In genomic region chr11:100394353-100395074, GRCm38 (mm10) we compare ENCODE assay signal across 8 mouse cellular contexts. TPM values are rescaled to one million over a fixed set of nuclear protein-coding genes. Genes with fewer than 3 reads are reported as not detected.
DNase-seq lines count a peak whose midpoint lies in the region; ATAC-seq and TF ChIP-seq lines count a peak whose summit lies in the region.

No protein-coding gene starts in this region.

- H3K4me2 ChIP-seq in heart, embryonic 14.5 days (ENCODE audit: low read length), result peak overlapping the region; percentile 85
- H3K4me2 ChIP-seq in neural tube, embryonic 12.5 days (replicated peaks), result peak overlapping the region; percentile 67
- peak overlapping the region; percentile 82 for H3K4me2 ChIP-seq in stomach, postnatal 0 days (replicated peaks; ENCODE audit: low read depth)

- peak overlapping the region; percentile 93 for H3K9ac ChIP-seq in heart, embryonic 14.5 days (ENCODE audit: low read length)
- no peak overlapping the region for H3K9ac ChIP-seq in neural tube, embryonic 12.5 days
- H3K9ac ChIP-seq in stomach, postnatal 0 days (ENCODE audit: low read length), result peak overlapping the region; percentile 55

- no peak for DNase-seq in heart, postnatal 36 days
- DNase-seq in neural tube, embryonic 10.5 days (ENCODE audit: extremely low spot score, low spot score), result no peak
- no peak for DNase-seq in limb, embryonic 10.5 days (ENCODE audit: low spot score)
- no peak for DNase-seq in stomach, postnatal 0 days (ENCODE audit: low spot score)
- no peak for DNase-seq in testis, postnatal 10 days (ENCODE audit: low spot score)
- no peak for DNase-seq in urinary bladder, adult 2 months (ENCODE audit: low spot score)

- H3K27ac ChIP-seq in heart, embryonic 14.5 days (replicated peaks in 1 of 2; ENCODE audit: control insufficient read depth in 1 of 2, insufficient read depth in 1 of 2, low read depth in 2 of 2, low read length in 2 of 2), result peak overlapping the region; percentile 79 to 91
- H3K27ac ChIP-seq in neural tube, embryonic 12.5 days, result no peak overlapping the region
- H3K27ac ChIP-seq in limb, embryonic 10.5 days, result no peak overlapping the region
- H3K27ac ChIP-seq in stomach, postnatal 0 days (replicated peaks), result peak overlapping the region; percentile 98

- no peak for TF ChIP-seq CTCF in stomach, postnatal 0 days (IDR thresholded peaks at IDR 0.05; ENCODE audit: low read depth)

- intact Hi-C loops in heart, postnatal 36 days (cut with DNase I), result loop anchor here (10.0 kb wide), 1 partner anchor 570 kb away; no protein-coding TSS in a partner anchor

- H3K9me3 ChIP-seq in heart, embryonic 14.5 days (ENCODE audit: control insufficient read depth, low read length), result no peaks in the 10 kb centered on the region
- H3K9me3 ChIP-seq in neural tube, embryonic 12.5 days, result no peaks in the 10 kb centered on the region
- H3K9me3 ChIP-seq in limb, embryonic 10.5 days (replicated peaks), result no peaks in the 10 kb centered on the region
- no peaks in the 10 kb centered on the region for H3K9me3 ChIP-seq in stomach, postnatal 0 days (ENCODE audit: control insufficient read depth, low read length)

- H3K27me3 ChIP-seq in heart, embryonic 14.5 days (ENCODE audit: control insufficient read depth, insufficient read depth, low read length), result no peaks in the 10 kb centered on the region
- peaks cover 25% of the 10 kb centered on the region for H3K27me3 ChIP-seq in neural tube, embryonic 12.5 days (replicated peaks)
- peaks cover 22% of the 10 kb centered on the region for H3K27me3 ChIP-seq in limb, embryonic 10.5 days (ENCODE audit: low read depth, poor library complexity, severe bottlenecking)
- H3K27me3 ChIP-seq in stomach, postnatal 0 days (ENCODE audit: control insufficient read depth, insufficient read depth, low read length), result no peaks in the 10 kb centered on the region

- peaks cover 18% of the 10 kb centered on the region; the same call in 1 of the 2 replicates for H3K36me3 ChIP-seq in heart, embryonic 14.5 days (ENCODE audit: control insufficient read depth, insufficient read depth, low read length)
- H3K36me3 ChIP-seq in neural tube, embryonic 12.5 days, result no peaks in the 10 kb centered on the region
- H3K36me3 ChIP-seq in limb, embryonic 10.5 days, result no peaks in the 10 kb centered on the region
- no peaks in the 10 kb centered on the region; the same call in 1 of the 2 replicates for H3K36me3 ChIP-seq in stomach, postnatal 0 days (ENCODE audit: control insufficient read depth, insufficient read depth, low read length)

- H3K4me1 ChIP-seq in heart, embryonic 14.5 days (ENCODE audit: control insufficient read depth in 2 of 2, insufficient read depth in 2 of 2, low read length in 2 of 2), result peaks cover 60 to 75% of the 10 kb centered on the region in 2 experiments
- peaks cover 38% of the 10 kb centered on the region for H3K4me1 ChIP-seq in neural tube, embryonic 12.5 days
- H3K4me1 ChIP-seq in limb, embryonic 10.5 days, result peaks cover 45% of the 10 kb centered on the region
- peaks cover 30% of the 10 kb centered on the region for H3K4me1 ChIP-seq in stomach, postnatal 0 days (replicated peaks; ENCODE audit: control insufficient read depth, insufficient read depth)

- ATAC-seq in heart, embryonic 14.5 days (ENCODE audit: insufficient number of reproducible peaks, insufficient read depth, low FRiP score, low read depth), result no peak
- no peak for ATAC-seq in neural tube, embryonic 12.5 days (ENCODE audit: low FRiP score, low read depth)
- ATAC-seq in stomach, postnatal 0 days (ENCODE audit: low FRiP score, low TSS enrichment), result no peak

- TF ChIP-seq EP300 in stomach, postnatal 0 days (optimal IDR thresholded peaks at IDR 0.05), result no peak

- peak overlapping the region in 1 of 2 experiments; percentile 88; a peak in 2 of 4 replicates for H3K4me3 ChIP-seq in heart, embryonic 14.5 days (ENCODE audit: control insufficient read depth in 1 of 2, insufficient read depth in 1 of 2, low read depth in 1 of 2, low read length in 2 of 2)
- no peak overlapping the region for H3K4me3 ChIP-seq in neural tube, embryonic 12.5 days
- H3K4me3 ChIP-seq in limb, embryonic 10.5 days, result peak overlapping the region; percentile 70; the same call in 1 of the 2 replicates
- H3K4me3 ChIP-seq in stomach, postnatal 0 days (ENCODE audit: low read depth, low read length), result peak overlapping the region; percentile 93

- WGBS in heart, embryonic 14.5 days, result 64% methylated on average over 5 of the region's 5 CpGs
- 61% methylated on average over 5 of the region's 5 CpGs for WGBS in neural tube, embryonic 12.5 days
- WGBS in limb, embryonic 10.5 days, result 64% methylated on average over 5 of the region's 5 CpGs
- 49% methylated on average over 5 of the region's 5 CpGs for WGBS in stomach, postnatal 0 days

RNA-seq across cellular contexts. Expression of gene Jup, which starts 3.0 kb away (rescaled TPM):
- polyA plus RNA-seq in heart, embryonic 14.5 days (2014; fragmentation: Nextera tagmentation; extraction: Ambion mirVana), result 117 and 118 TPM in 2 replicates
- total RNA-seq in heart, postnatal 36 days (2021), result 100 to 1,000 TPM; 252 to 272 TPM
- polyA plus RNA-seq in neural tube, embryonic 12.5 days (2016; fragmentation: Nextera tagmentation; extraction: Ambion mirVana), result 71.5 and 81.0 TPM in 2 replicates
- polyA plus RNA-seq in limb, embryonic 10.5 days (2016; fragmentation: Nextera tagmentation; extraction: Ambion mirVana), result 35.6 and 41.8 TPM in 2 replicates
- 234 and 259 TPM in 2 replicates for polyA plus RNA-seq in stomach, postnatal 0 days (2015; fragmentation: Nextera tagmentation; extraction: Ambion mirVana)
- polyA plus RNA-seq in urinary bladder, adult 2 months (2012; rRNA removed), result 92.4 and 119 TPM in 2 replicates

RNA-seq across cellular contexts. Expression of gene P3h4, which starts 20.1 kb away (rescaled TPM):
- polyA plus RNA-seq in heart, embryonic 14.5 days (2014; fragmentation: Nextera tagmentation; extraction: Ambion mirVana), result 54.7 and 58.1 TPM in 2 replicates
- total RNA-seq in heart, postnatal 36 days (2021), result 10 to 100 TPM; 16.3 to 18.2 TPM
- polyA plus RNA-seq in neural tube, embryonic 12.5 days (2016; fragmentation: Nextera tagmentation; extraction: Ambion mirVana), result 25.6 and 26.7 TPM in 2 replicates
- 33.9 and 45.3 TPM in 2 replicates for polyA plus RNA-seq in limb, embryonic 10.5 days (2016; fragmentation: Nextera tagmentation; extraction: Ambion mirVana)
- polyA plus RNA-seq in stomach, postnatal 0 days (2015; fragmentation: Nextera tagmentation; extraction: Ambion mirVana), result 40.6 and 43.2 TPM in 2 replicates
- 53.4 and 56.2 TPM in 2 replicates for polyA plus RNA-seq in urinary bladder, adult 2 months (2012; rRNA removed)

RNA-seq across cellular contexts. Expression of gene Fkbp10, which starts 21.0 kb away (rescaled TPM):
- 94.5 and 95.3 TPM in 2 replicates for polyA plus RNA-seq in heart, embryonic 14.5 days (2014; fragmentation: Nextera tagmentation; extraction: Ambion mirVana)
- 10 to 100 TPM; 12.9 to 13.4 TPM for total RNA-seq in heart, postnatal 36 days (2021)
- 41.8 and 46.9 TPM in 2 replicates for polyA plus RNA-seq in neural tube, embryonic 12.5 days (2016; fragmentation: Nextera tagmentation; extraction: Ambion mirVana)
- 67.6 and 89.5 TPM in 2 replicates for polyA plus RNA-seq in limb, embryonic 10.5 days (2016; fragmentation: Nextera tagmentation; extraction: Ambion mirVana)
- 59.5 and 62.1 TPM in 2 replicates for polyA plus RNA-seq in stomach, postnatal 0 days (2015; fragmentation: Nextera tagmentation; extraction: Ambion mirVana)
- polyA plus RNA-seq in urinary bladder, adult 2 months (2012; rRNA removed), result 84.6 and 90.5 TPM in 2 replicates

RNA-seq across cellular contexts. Expression of gene Hap1, which starts 38.6 kb away (rescaled TPM):
- 3.4 and 4.3 TPM in 2 replicates for polyA plus RNA-seq in heart, embryonic 14.5 days (2014; fragmentation: Nextera tagmentation; extraction: Ambion mirVana)
- 1 to 10 TPM; 1.6 to 1.8 TPM for total RNA-seq in heart, postnatal 36 days (2021)
- polyA plus RNA-seq in neural tube, embryonic 12.5 days (2016; fragmentation: Nextera tagmentation; extraction: Ambion mirVana), result 39.9 and 42.0 TPM in 2 replicates
- polyA plus RNA-seq in limb, embryonic 10.5 days (2016; fragmentation: Nextera tagmentation; extraction: Ambion mirVana), result 0.85 and 1.3 TPM in 2 replicates
- polyA plus RNA-seq in stomach, postnatal 0 days (2015; fragmentation: Nextera tagmentation; extraction: Ambion mirVana), result 7.9 and 10.1 TPM in 2 replicates
- polyA plus RNA-seq in urinary bladder, adult 2 months (2012; rRNA removed), result 3.6 and 4.3 TPM in 2 replicates

RNA-seq across cellular contexts. Expression of gene Nt5c3b, which starts 47.1 kb away (rescaled TPM):
- polyA plus RNA-seq in heart, embryonic 14.5 days (2014; fragmentation: Nextera tagmentation; extraction: Ambion mirVana), result 95.8 and 102 TPM in 2 replicates
- total RNA-seq in heart, postnatal 36 days (2021), result 10 to 100 TPM; 29.7 to 29.8 TPM
- 101 and 105 TPM in 2 replicates for polyA plus RNA-seq in neural tube, embryonic 12.5 days (2016; fragmentation: Nextera tagmentation; extraction: Ambion mirVana)
- polyA plus RNA-seq in limb, embryonic 10.5 days (2016; fragmentation: Nextera tagmentation; extraction: Ambion mirVana), result 149 and 173 TPM in 2 replicates
- polyA plus RNA-seq in stomach, postnatal 0 days (2015; fragmentation: Nextera tagmentation; extraction: Ambion mirVana), result 69.6 and 70.7 TPM in 2 replicates
- polyA plus RNA-seq in urinary bladder, adult 2 months (2012; rRNA removed), result 128 and 134 TPM in 2 replicates

Comparison
In these comparisons a context has a peak if more than half of its experiments do, and no peak if none do; other contexts are left out.
1. H3K27ac ChIP-seq: peak in heart, embryonic 14.5 days (2 of 2) and stomach, postnatal 0 days (single experiment); none in neural tube, embryonic 12.5 days (single experiment) and limb, embryonic 10.5 days (single experiment).
2. Peak in every context shown above with its lines, with median percentiles within 50 percentile points of each other: H3K4me2 ChIP-seq.